Mouse (Mus musculus) heart, postnatal 0 days (tissue): ENCODE data around the gene Ccdc185.

Experiments used
- CTCF ChIP-seq: IDR thresholded peaks from 2 replicates; pipeline ENCODE4 v1.5.1; 2016; ENCODE audit warnings: antibody characterized with exemption, control low read depth, low read depth
- EP300 ChIP-seq: IDR thresholded peaks from 2 replicates; pipeline ENCODE4 v1.6.1; 2016; ENCODE audit warnings: antibody characterized with exemption, low read depth

DNA sequence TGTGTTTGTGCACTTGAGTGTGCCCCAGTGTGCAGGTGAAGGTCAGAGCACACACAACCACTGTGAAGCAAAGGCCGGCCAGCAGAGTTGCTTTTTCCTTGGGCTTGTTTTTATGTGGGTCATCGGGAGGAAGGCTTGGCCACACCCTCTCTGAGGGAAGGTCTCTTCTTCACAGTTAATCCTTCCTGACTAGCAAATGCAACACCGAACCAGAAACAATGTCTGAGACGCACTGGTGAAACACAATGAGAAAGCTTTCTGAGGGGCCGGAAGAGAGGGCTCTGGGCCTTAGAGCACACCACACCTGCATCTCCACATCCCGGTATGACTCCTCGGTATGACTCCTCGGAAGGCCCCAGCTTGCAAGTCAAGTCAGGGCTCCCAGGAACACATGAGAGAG is 2.3 kb upstream of the Ccdc185 start:
- TF ChIP-seq CTCF (no peak), EP300 (no peak)
